Mouse (Mus musculus) kidney, adult 11 months (tissue): Measurements from ENCODE around the gene Ccr1.

ENCODE experiments used
- DNase-seq: peaks from one replicate; pipeline ENCODE4 v3.0.0; 2022

Gene Ccr1

GRCm38 (mm10) chr9:123925101-123925946 lies 43.2 kb downstream of the Ccr1 start:
- DNase-seq = peak; percentile 79

GRCm38 (mm10) chr9:123924589-123925066 lies 43.9 kb downstream of the Ccr1 start:
- peak; percentile 89 for DNase-seq

GRCm38 (mm10) chr9:123924035-123924434 lies 44.5 kb downstream of the Ccr1 start:
- peak; percentile 49 for DNase-seq

GRCm38 (mm10) chr9:123923146-123923991 lies 45.1 kb downstream of the Ccr1 start:
- DNase-seq = peak; percentile 19
